Mouse (Mus musculus) c-Kit-negative CD71-positive TER-119-positive erythroid progenitor cells, embryonic 14.5 days (primary cell): ENCODE results near the gene Paip2b.
"Not testable (repeated sequence)": the region's sequence is repeated elsewhere in the genome, so short reads cannot be mapped to it uniquely, and the experiment has no call there.

Source experiments
- DNase-seq: peaks from one replicate; pipeline ENCODE4 v3.0.0-alpha.2; 2013; ENCODE audit warnings: low read depth, low spot score

Gene Paip2b

DNA sequence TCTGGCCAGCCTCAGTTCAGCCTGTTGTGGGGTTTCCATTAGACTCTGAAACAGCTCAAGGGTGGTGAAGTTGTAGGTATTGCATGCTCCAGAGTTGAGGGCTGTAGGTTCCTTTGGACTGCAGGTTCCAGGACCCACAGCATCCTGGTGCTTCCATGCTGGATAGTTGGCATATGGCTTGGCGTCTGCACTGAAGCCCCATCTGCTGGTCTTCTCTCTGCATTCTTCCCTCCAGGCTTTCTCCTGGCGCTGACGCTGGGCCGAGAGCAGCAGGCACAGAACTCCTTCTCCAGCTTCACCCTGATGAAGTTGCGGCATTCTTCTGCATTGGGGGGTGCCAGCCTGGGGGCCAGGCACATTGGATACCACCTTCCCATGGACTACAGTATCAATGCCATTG is 29.5 kb downstream of the Paip2b start:
- DNase-seq, result no peak

- DNase-seq, result no peak
Measured at GRCm38 (mm10) chr6:83796686-83797085, 34.9 kb downstream of the Paip2b start.

DNA sequence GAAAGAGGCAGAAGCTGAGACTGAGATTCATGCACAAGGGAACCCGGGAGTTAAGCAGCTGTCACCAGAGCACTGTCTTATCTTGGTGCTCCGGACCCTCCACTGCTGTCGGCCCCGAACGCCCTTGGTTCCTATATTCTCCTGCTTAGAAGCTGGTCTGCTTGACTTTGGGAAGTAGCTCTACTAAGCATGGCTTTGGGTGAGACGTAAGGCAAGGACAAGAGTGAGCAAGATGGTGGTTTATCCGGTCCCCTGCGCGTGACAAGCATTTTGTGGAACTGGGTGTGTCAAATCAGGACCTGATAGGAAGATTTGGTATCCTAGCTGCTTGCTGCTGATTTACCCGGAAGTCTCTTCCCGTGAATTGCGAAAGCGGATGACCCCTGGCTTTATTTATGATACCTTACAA is 36.0 kb downstream of the Paip2b start:
- DNase-seq, result no peak

- DNase-seq, result peak; percentile 77
Measured at GRCm38 (mm10) chr6:83794760-83795296, 36.7 kb downstream of the Paip2b start, which contains the start of gene Nagk. Gene Nagk, plus strand, starts transcription at chr6:83794982.

GRCm38 (mm10) chr6:83791251-83791890 is 40.2 kb downstream of the Paip2b start:
- no peak for DNase-seq

DNA sequence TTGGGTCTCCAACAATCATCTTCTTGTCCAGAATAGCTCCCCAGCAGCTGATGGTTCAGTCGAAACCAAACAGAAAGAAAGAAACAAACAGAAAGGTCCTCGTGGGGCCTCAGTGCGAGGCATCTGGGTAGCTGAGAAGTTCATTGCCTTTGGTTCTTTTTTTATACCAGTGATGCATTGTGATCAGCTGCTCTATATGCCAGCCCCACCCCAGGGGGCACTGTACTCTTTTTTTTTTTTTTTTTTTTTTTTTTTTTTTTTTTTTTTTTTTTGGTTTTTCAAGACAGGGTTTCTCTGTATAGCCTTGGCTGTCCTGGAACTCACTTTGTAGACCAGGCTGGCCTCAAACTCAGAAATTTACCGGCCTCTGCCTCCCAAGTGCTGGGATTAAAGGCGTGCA is 41.0 kb downstream of the Paip2b start:
- DNase-seq, result not testable (repeated sequence)

GRCm38 (mm10) chr6:83788554-83788953 is 43.0 kb downstream of the Paip2b start:
- no peak for DNase-seq

DNA sequence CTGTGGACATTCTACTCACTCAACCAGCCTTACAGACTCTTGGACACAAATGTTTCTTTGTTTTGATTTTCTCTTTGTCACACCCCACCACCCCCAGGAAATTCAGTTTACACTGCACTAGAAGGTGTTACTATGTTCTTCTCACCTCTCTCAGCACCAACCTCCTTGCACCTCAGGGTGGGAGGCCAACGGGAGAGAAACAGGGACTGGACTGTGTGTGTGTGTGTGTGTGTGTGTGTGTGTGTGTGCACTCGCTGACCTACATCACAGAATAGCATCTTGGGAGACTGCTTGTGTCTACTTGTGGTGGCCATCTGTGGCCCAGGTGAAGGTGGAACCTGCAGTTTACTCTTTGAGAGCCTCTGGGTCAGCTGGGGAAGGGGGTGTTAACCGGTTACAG is 45.1 kb downstream of the Paip2b start:
- no peak for DNase-seq

DNA sequence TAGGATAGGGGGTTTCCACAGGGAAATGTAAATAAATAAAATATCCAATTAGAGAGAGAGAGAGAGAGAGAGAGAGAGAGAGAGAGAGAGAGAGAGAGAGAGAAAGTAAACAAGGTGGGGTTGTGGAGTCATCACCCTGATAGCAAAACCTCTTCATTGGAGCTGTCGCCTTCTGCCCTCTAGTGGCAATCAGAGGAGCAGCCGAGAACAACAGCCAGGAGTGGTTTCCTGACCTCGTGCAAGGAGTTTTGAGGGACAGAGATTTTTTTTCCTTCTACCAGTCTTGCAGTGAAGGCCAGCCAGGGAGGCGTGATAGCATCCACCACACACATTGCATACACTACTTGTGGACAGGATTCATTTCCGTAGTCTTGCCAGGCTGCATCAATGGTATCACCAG is 52.5 kb downstream of the Paip2b start:
- DNase-seq, result peak; percentile 31

DNA sequence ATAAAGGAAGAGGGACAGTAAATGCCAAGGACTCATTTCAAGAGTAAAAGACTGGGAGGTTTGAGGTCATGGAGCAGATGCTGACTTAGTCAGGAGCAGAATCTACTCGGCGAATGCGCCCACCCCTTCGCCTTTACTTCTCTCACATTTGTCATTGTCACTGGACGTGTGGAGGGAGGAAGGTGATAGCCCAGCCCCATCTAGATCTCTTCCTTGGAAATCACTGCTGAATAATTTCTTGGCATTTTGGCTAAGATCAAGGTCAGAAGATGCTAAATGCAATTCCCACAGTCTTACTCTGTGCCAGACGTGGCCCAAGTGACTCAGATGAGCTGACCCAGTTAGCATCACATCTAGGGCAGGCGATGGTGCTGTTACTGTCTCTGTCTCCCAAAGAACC is 53.2 kb downstream of the Paip2b start:
- DNase-seq, result no peak

DNA sequence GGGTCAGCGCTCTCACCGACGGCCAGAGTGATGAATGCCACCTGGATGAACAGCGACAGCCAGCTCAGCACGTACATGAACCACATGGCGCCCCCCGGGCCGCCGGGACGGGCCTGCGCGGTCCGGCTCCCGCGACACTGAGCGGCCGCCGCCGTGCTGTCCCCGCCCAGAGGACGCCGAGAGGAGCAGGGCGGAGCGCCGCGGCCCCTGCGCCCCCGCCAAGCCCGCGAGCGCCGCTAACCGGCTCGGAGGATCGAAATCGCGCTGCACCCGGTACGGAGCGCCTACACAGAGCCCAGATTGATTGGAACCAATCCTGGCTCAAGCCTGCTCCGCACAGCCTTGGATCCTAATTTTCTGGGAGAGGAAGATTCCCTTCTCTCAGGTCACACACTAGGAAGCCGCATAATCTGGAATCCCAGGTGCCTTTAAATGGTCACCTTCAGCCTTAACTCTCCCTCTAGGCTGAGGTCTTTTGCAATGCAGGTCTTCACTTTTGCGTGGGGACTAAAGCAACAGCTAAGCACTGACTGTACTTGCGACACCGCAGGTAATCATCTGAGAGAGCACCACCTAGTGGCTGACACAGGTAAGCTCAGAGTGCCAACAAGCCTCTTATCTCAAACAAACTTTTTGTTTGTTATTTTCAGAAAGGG is 55.8 kb downstream of the Paip2b start, which contains the start of gene Tex261:
Gene Tex261 (minus strand): TSS at position 176 of the 656 bp plus-strand sequence.
- DNase-seq, result peak; percentile 73

DNA sequence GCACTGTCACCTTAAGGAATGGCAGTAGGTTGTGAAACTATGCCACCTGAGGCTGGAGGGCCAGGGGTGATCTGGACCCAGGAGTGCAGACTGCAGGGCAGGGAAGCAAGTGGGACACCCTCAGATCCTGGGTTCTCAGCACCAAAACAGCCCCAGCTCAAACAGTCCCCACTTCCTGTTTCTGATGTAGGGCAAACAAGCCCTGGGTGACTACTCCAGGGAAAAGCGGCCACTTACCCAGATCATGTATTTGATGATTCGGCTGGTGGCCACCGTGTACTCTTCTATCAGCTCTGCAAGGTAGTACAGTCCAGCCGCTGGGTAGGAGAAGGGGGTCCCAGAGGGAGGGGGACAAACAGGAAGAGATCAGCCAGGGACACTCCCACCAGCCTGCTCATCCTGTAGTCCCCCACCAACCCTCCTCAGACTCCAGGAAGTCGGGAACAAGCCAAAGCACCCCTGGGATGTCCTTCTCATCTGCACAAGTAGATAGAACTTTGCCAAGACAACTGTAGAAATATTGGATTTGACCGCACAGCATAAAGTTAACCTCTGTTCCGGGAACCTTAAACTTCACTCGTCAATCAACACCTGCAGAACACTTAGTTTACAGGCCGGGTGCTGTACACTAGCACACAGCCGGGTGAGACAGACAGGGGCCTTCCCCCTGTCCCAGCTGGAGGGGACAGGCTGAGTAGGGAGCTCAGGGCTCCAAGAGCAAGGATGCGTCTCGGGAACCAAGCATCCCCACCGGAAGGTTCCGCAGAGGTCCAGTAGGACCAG is 56.6 kb downstream of the Paip2b start:
- peak; percentile 24 for DNase-seq

DNA sequence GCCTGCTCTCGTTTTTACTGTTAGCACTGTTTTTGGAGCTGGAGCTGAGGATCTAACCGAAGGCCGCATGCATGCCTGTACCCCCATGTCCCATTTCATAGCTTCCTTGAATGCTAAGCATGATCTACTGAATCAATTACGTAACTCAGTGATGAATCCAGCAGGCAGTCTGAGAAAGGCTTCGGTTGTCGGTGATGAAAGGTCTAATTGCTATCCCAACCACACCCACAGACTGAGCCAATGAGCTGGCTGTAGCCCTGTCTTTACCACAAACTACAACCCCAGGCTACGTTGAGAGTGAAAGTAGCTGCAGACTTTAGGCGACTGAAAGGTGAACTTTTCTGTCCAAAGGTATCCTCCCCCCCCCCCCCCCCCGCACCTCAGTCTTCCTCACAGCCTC is 57.4 kb downstream of the Paip2b start:
- no peak for DNase-seq

- DNase-seq, result no peak
Measured at GRCm38 (mm10) chr6:83768485-83768884, 63.1 kb downstream of the Paip2b start.

DNA sequence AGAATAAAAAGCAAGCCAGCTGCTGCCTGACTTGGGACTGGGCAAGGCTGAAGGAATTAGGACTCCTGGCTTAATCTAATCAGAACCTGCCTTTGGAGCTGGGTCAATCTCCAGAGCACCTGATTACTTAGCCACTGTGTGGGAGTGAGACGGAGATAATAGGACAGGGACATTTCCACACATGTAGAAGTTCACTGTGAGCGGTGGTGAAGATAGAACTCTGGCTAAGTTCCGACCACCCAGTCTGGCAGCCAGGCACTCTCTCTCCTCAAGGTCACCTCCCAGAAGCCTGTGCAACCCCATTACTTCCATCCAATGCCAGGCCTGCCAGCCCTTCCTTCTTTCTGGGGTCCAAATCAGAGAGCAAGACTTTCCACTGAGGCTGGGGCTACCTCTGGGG is 64.6 kb downstream of the Paip2b start:
- DNase-seq, result no peak

DNA sequence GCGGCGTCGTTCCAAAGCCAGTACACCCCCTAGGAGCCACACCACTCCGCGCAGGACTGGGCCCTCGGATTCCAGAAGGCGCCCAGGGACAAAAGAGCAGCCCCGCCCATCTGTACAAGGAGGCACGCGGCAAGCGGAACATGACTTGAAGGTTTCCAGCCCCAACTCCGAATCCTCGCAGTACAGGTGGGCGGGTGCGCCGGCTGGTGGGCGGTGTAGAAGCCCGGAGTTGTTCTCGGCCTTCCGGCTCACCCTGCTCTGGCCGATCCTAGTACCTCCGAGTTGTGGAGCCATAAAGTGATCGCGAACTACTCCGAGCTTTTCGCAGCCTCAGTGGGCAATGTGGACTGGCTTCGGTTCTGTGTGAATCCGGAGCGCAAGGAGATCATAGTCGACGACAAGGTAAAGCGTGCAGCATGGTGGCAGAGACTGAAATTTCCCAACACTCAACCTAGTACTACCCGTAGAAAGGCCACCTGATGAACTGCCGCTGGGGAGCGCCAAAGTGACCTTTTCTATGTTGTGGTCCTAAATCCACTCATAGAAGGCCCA is 68.6 kb downstream of the Paip2b start:
- no peak for DNase-seq

- no peak for DNase-seq
Measured at GRCm38 (mm10) chr6:83762344-83762743, 69.2 kb downstream of the Paip2b start, which contains the start of gene Ankrd53. Gene Ankrd53, plus strand, starts transcription at chr6:83762644.

DNA sequence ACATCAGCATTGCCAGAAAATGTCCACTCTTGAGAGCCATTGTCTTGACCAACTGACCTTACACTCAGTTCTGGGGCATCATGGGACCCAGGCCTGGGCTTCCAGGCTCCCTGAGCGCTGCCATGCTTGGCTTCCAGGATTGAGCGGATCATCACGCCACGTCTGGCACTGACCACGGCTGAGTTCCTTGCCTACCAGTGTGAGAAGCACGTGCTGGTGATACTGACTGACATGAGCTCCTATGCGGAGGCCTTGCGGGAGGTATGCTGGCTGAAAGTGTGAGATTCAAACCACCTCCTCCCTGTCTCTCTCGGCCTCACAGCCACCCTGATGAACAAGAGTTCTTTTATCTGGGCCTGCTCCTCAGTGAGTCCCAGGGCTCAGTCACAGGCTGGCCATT is 75.5 kb downstream of the Paip2b start:
- DNase-seq, result no peak
